Mouse (Mus musculus) right cerebral cortex, postnatal 10 days (tissue): ENCODE measurements around the gene Wdr90.
"Not testable (repeated sequence)": the region's sequence is repeated elsewhere in the genome, so short reads cannot be mapped to it uniquely, and the experiment has no call there.

ENCODE experiments used
- DNase-seq, 2 experiments: peaks; one replicate each; pipeline ENCODE4 v3.0.0; 2021; ENCODE audit warnings: low spot score in 2 of 2

The Wdr90 gene

GRCm38 (mm10) chr17:25877025-25877424, 15.7 kb upstream of the Wdr90 start:
- DNase-seq, result no peak

- DNase-seq, result no peak
Measured at GRCm38 (mm10) chr17:25876347-25876915, 15.1 kb upstream of the Wdr90 start.

GRCm38 (mm10) chr17:25875171-25876136, 14.2 kb upstream of the Wdr90 start:
- peak; percentile 94 for DNase-seq

- peak; percentile 95 to 96 for DNase-seq
Measured at GRCm38 (mm10) chr17:25874721-25875170, 13.4 kb upstream of the Wdr90 start, which contains the start of gene Mettl26. Gene Mettl26 (plus strand): TSS chr17:25875074.

- no peak for DNase-seq
Measured at GRCm38 (mm10) chr17:25874148-25874720, 12.9 kb upstream of the Wdr90 start.

- no peak for DNase-seq
Measured at GRCm38 (mm10) chr17:25873405-25874147, 12.3 kb upstream of the Wdr90 start.

GRCm38 (mm10) chr17:25872676-25873075, 11.4 kb upstream of the Wdr90 start:
- no peak for DNase-seq

- DNase-seq, result not testable (repeated sequence)
Measured at GRCm38 (mm10) chr17:25871566-25871965, 10.3 kb upstream of the Wdr90 start.

- DNase-seq, result no peak
Measured at GRCm38 (mm10) chr17:25869954-25870353, 8.7 kb upstream of the Wdr90 start.

GRCm38 (mm10) chr17:25869498-25869897, 8.2 kb upstream of the Wdr90 start:
- DNase-seq, result no peak

- DNase-seq, result peak; percentile 87 to 88
Measured at GRCm38 (mm10) chr17:25868601-25869191, 7.4 kb upstream of the Wdr90 start, which contains the start of gene Mcrip2. Gene Mcrip2 (minus strand): TSS chr17:25868764.

- peak in 1 of 2 experiments; percentile 67 for DNase-seq
Measured at GRCm38 (mm10) chr17:25867836-25868600, 6.7 kb upstream of the Wdr90 start.

GRCm38 (mm10) chr17:25867509-25867835, 6.2 kb upstream of the Wdr90 start:
- no peak for DNase-seq

- no peak for DNase-seq
Measured at GRCm38 (mm10) chr17:25866172-25866571, 4.9 kb upstream of the Wdr90 start.

GRCm38 (mm10) chr17:25865288-25865687, 4.0 kb upstream of the Wdr90 start:
- DNase-seq, result peak in 1 of 2 experiments; percentile 33

- DNase-seq, result no peak
Measured at GRCm38 (mm10) chr17:25864311-25864710, 3.0 kb upstream of the Wdr90 start.

GRCm38 (mm10) chr17:25863681-25864080, 2.4 kb upstream of the Wdr90 start:
- no peak for DNase-seq

GRCm38 (mm10) chr17:25861704-25862612, 657 bp upstream of the Wdr90 start:
- DNase-seq, result no peak

GRCm38 (mm10) chr17:25860229-25860628, 1.1 kb downstream of the Wdr90 start:
- DNase-seq, result no peak
